Mouse (Mus musculus) kidney, adult 2 months (tissue): ENCODE measurements at regions not wholly inside any gene's neighbourhood (a gene's known extent, or its start where the extent isn't known, plus 50 kb on each side); places are given as distances from the start of the nearest gene placed in this dataset.

ENCODE experiments used
- CTCF ChIP-seq: fragments of 200-500 bp; conservative IDR thresholded peaks from 2 replicates; pipeline ENCODE4 v1.5.1; 2011; ENCODE audit warnings: low read depth, mild to moderate bottlenecking, control low read depth, low read length, moderate library complexity, mixed read lengths; ENCODE audit not compliant: insufficient read depth, insufficient read length
- POLR2A ChIP-seq: fragments of 200-500 bp; IDR thresholded peaks from one replicate; pipeline ENCODE4 v1.6.1; 2011; ENCODE audit warnings: low read depth, low read length, control low read depth

DNA sequence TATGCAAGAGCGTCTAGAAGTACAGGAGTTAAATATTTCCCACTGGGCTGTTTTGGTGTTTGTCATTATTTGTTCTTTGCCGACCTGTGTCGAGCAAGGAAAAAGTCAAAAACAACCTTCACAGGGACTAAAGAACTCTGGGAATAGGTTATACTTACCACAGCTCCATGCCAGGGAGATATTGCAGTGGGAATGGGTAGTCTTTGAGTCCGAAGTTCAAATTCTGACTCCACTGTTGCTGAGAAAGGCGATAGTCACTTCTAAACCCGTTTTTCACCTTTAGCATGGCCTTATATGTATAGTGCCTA is 116.8 kb upstream of the Maf start:
- TF ChIP-seq CTCF (no peak), POLR2A (no peak)
